Mouse (Mus musculus) spleen, adult 2 months (tissue): ENCODE data around the gene Foxk1. TPM values are rescaled to one million over a fixed set of nuclear protein-coding genes. Genes with fewer than 3 reads are reported as not detected.

Source experiments
- DNase-seq, 2 experiments: peaks; one replicate each; pipeline versions ENCODE4 v3.0.0 to v3.0.0-alpha.2; 2012 to 2021; ENCODE audit warnings: low spot score in 2 of 2, low read depth in 1 of 2
- H3K27ac ChIP-seq: fragments of 200-500 bp; 2 replicates; pipeline ENCODE4 v1.5.1; 2012; ENCODE audit warnings: low read length, inconsistent platforms; ENCODE audit not compliant: insufficient read depth
- H3K27me3 ChIP-seq: fragments of 200-500 bp; 2 replicates; pipeline ENCODE4 v1.6.1; 2012; ENCODE audit warnings: mild to moderate bottlenecking, moderate library complexity, low read length, inconsistent platforms; ENCODE audit not compliant: control insufficient read depth, insufficient read depth
- H3K36me3 ChIP-seq: fragments of 200-500 bp; 2 replicates; pipeline ENCODE4 v1.6.1; 2012; ENCODE audit warnings: mild to moderate bottlenecking, low read length, inconsistent platforms; ENCODE audit not compliant: control insufficient read depth, insufficient read depth
- H3K4me1 ChIP-seq: fragments of 200-500 bp; 2 replicates; pipeline ENCODE4 v1.6.1; 2011; ENCODE audit warnings: inconsistent platforms; ENCODE audit not compliant: control insufficient read depth, insufficient read depth, insufficient read length
- H3K4me3 ChIP-seq: fragments of 200-500 bp; 2 replicates; pipeline ENCODE4 v1.5.1; 2011; ENCODE audit warnings: mild to moderate bottlenecking, inconsistent platforms; ENCODE audit not compliant: insufficient read depth, insufficient read length; ENCODE audit errors: extremely low read depth
- CTCF ChIP-seq: fragments of 200-500 bp; IDR thresholded peaks from 2 replicates; pipeline ENCODE4 v1.5.1; 2011; ENCODE audit warnings: mild to moderate bottlenecking, inconsistent platforms; ENCODE audit not compliant: insufficient read depth, insufficient read length, insufficient replicate concordance; ENCODE audit errors: extremely low read depth
- POLR2A ChIP-seq: fragments of 200-500 bp; IDR thresholded peaks from 2 replicates; pipeline ENCODE4 v1.6.1; 2011; ENCODE audit warnings: low read depth, low read length, inconsistent platforms
- WGBS: fragments of 180-500 bp; shearing (Covaris S2); methylation state at CpG from one replicate; pipeline ENCODE4 v1.1.7; 2018; 5-methylcytosine and 5-hydroxymethylcytosine counted together
- polyA plus RNA-seq: library from polyadenylated mRNA; depleted of rRNA; stranded (reverse); fragments of >200 nt; gene quantifications from 2 replicates; pipeline ENCODE4 v1.2.3, GENCODE M21; 2012

Foxk1 gene
- polyA plus RNA-seq, 1 experiment: 39.2 TPM

DNA sequence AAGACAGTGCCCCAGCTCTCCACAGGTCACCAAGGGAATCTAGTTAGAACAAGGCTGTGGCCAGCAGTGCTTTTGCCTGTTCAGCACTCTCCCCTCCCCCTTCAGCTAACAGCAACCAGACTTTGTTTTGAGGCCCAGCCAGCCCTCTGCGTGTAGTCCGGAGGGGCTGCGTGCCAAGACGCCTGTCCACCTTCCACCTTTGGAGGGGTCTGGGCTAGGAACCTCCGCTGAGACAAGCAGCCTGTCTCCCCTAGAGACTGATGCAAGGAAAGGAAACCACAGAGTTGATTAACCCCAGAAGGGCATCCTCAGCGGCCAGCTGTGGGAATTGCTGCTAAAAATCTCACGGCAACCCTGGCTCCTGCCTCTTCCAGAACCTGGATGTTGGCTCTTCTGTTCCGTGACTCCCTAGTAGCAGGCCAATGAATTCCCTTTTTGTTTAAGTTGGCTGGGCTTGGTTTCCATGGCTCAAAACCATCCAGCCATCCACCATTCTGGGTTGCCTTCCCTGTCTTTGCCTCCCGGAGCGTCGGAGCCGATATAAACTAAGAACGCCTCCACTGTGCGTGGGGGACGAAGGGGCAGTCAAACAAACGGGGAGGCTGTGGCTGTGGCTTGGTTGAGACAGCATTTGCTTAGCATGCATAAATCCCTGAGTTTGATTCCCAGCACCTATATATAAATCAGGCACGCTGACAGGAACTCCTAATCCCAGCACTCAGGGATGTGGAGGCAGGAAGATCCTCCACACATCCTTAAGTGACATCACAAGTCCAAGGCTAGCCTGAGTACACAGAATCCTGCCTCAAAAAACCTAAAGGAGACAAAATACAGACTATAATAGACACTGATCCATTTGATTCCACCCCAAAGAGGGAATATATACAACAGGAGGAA lies 14.3 kb upstream of the Foxk1 start:
- DNase-seq: no peak
- 66% methylated on average over 17 of the region's 17 CpGs for WGBS

DNA sequence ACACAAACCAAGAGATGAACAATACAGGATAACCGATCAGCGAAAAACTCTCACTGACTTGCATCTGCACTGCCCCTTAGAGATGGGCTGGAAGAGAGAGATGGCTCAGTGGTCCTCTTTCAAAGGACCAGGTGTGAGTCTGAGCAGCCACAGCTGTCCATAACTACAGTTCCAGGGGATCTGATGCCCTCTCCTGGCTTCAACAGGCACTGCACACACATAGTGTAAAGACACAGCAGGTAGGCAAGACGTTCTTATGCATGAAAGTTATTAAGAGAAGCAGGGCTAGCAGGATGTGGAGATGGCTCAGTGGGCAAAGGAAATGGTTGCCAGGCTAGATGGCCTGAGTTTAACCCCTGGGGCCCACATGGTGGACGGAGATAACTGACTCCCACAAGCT lies 13.6 kb upstream of the Foxk1 start:
- Histone ChIP-seq H3K27ac (no peak overlapping the region), H3K36me3 (no peaks in the 10 kb centered on the region), H3K4me3 (no peak overlapping the region), H3K4me1 (peaks cover 25% of the 10 kb centered on the region; the same call in 1 of the 2 replicates), H3K27me3 (no peaks in the 10 kb centered on the region)
- TF ChIP-seq CTCF: peak; percentile 11; the same call in 1 of the 2 replicates
- TF ChIP-seq POLR2A: no peak
- peak in 1 of 2 experiments; percentile 36 for DNase-seq
- 74% methylated on average over 4 of the region's 4 CpGs for WGBS

More for the DNA sequence above, 14.3 kb upstream of the Foxk1 start:
- Histone ChIP-seq H3K4me3 (no peak overlapping the region), H3K27me3 (no peaks in the 10 kb centered on the region), H3K36me3 (no peaks in the 10 kb centered on the region), H3K27ac (no peak overlapping the region), H3K4me1 (peaks cover 19% of the 10 kb centered on the region; the same call in 1 of the 2 replicates)
- TF ChIP-seq POLR2A: no peak
- no peak for TF ChIP-seq CTCF

GRCm38 (mm10) chr5:142391691-142392090 lies 9.6 kb upstream of the Foxk1 start:
- TF ChIP-seq POLR2A: no peak
- no peak for DNase-seq
- Histone ChIP-seq H3K27me3 (no peaks in the 10 kb centered on the region), H3K27ac (peak overlapping the region; percentile 49), H3K4me1 (peaks cover 17% of the 10 kb centered on the region; the same call in 1 of the 2 replicates), H3K4me3 (no peak overlapping the region), H3K36me3 (no peaks in the 10 kb centered on the region)
- WGBS: 47% methylated on average over 5 of the region's 5 CpGs

- 92% methylated on average over 6 of the region's 6 CpGs for WGBS
- H3K27me3 ChIP-seq: no peaks in the 10 kb centered on the region
Observed at GRCm38 (mm10) chr5:142394602-142395252, 6.6 kb upstream of the Foxk1 start.

GRCm38 (mm10) chr5:142395909-142396308 lies 5.4 kb upstream of the Foxk1 start:
- no peak overlapping the region for H3K4me3 ChIP-seq
- TF ChIP-seq POLR2A (no peak), CTCF (no peak)
- H3K4me1 ChIP-seq: peaks cover 14% of the 10 kb centered on the region; the same call in 1 of the 2 replicates
- H3K36me3 ChIP-seq: no peaks in the 10 kb centered on the region
- no peak for DNase-seq
- no peak overlapping the region for H3K27ac ChIP-seq
- WGBS: 88% methylated on average over 5 of the region's 5 CpGs
- no peaks in the 10 kb centered on the region for H3K27me3 ChIP-seq

More at GRCm38 (mm10) chr5:142394602-142395252, 6.6 kb upstream of the Foxk1 start:
- Histone ChIP-seq H3K4me1 (peaks cover 17% of the 10 kb centered on the region; the same call in 1 of the 2 replicates), H3K36me3 (no peaks in the 10 kb centered on the region), H3K27ac (no peak overlapping the region), H3K4me3 (no peak overlapping the region)
- DNase-seq: no peak
- TF ChIP-seq CTCF: peak; percentile 3; the same call in 1 of the 2 replicates
- no peak for TF ChIP-seq POLR2A

DNA sequence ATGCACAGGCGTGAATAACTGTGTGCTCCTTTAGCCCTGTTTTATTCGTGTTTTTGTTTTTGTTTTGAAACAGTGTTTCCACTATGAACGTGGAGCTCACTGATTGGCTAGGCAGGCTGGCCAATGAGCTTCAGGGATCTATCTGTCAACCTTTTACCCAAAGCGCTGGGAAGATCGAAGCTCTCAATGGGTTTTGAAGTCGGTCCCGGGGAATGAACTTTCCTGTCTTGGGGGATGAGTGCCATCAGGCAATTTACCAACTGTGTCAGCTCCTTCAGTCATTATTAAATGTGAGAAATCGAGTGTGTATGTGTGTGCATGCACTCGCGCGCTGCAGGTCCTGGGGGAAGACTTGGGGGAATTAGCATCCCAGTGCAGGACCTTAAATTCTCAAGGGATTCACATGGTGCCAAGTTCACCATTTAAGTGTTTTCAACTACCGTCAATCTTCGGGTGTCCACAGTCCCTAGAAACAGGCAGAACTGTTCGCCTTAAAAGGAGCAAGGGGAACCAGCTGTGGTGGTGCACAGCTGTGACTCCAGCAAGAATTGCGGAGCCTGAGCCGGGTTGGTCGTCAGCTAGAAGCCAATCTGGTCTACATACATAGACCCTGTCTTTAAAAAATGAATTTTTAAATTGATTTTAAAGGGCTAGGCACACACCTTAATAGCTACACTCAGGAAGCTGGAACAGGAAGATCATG lies 965 bp upstream of the Foxk1 start:
- Histone ChIP-seq H3K27ac (no peak overlapping the region), H3K4me3 (no peak overlapping the region), H3K4me1 (peaks cover 22% of the 10 kb centered on the region; the same call in 1 of the 2 replicates), H3K27me3 (no peaks in the 10 kb centered on the region), H3K36me3 (no peaks in the 10 kb centered on the region)
- TF ChIP-seq CTCF (no peak), POLR2A (no peak)
- 29% methylated on average over 17 of the region's 17 CpGs for WGBS
- no peak for DNase-seq
